Mouse (Mus musculus): ENCODE data around the gene Ccm2l. TPM values are rescaled to one million over a fixed set of nuclear protein-coding genes. Genes with fewer than 3 reads are reported as not detected.

Ccm2l gene
- polyA plus RNA-seq, 1 experiment from 2014 or later, result 1.7 TPM

DNA sequence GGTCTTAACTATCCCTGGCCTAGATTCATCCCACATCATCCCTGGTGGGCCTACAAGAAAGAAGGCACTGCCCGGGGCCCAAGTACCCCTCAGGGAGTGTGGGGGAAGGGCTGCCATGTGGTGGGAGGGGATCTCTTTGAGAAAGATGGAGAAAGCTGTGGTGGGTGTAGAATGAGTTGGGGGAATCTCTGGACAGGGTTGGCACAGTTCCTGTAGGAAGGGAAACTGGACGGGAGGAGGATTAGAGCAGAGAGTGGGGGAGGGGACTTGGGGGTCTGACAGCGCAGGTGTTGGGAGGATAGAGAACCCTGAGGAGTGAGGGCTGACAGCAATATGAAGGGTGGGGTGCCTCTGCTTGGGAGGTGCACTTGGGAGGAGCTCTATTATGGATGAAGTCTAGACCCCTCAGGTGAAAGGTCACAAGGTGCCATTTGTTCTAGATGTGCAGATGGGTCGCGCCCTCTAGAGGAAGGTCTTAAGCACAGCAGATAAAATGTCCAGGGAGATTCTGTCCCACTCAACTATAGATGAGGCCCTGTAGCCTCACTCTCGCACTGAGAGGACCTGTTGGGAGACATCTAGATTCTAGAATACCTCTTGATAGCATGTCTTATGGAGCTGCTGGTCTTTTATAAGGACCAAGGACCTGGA lies 10.4 kb upstream of the Ccm2l start:
- 51% methylated on average over 6 of the region's 6 CpGs for WGBS
- H3K27ac ChIP-seq, result no peak overlapping the region
- H3K9me3 ChIP-seq, result no peaks in the 10 kb centered on the region
- no peaks in the 10 kb centered on the region for H3K36me3 ChIP-seq
- no peak overlapping the region for H3K4me2 ChIP-seq
- peaks cover 46% of the 10 kb centered on the region for H3K27me3 ChIP-seq
- H3K4me1 ChIP-seq, result peaks cover 5% of the 10 kb centered on the region; the same call in 1 of the 2 replicates
- H3K4me3 ChIP-seq, result no peak overlapping the region
- ATAC-seq (ENCODE audit: insufficient number of reproducible peaks, insufficient read depth, low FRiP score, low TSS enrichment, low read depth), result no peak
- H3K9ac ChIP-seq, result no peak overlapping the region

GRCm38 (mm10) chr2:153058365-153058764 lies 7.4 kb upstream of the Ccm2l start:
- H3K9me3 ChIP-seq, result no peaks in the 10 kb centered on the region
- no peak overlapping the region for H3K4me3 ChIP-seq
- no peaks in the 10 kb centered on the region for H3K4me1 ChIP-seq
- H3K9ac ChIP-seq, result no peak overlapping the region
- H3K27me3 ChIP-seq, result peaks cover 16% of the 10 kb centered on the region
- no peak overlapping the region for H3K4me2 ChIP-seq
- no peak for ATAC-seq (ENCODE audit: insufficient number of reproducible peaks, insufficient read depth, low FRiP score, low TSS enrichment, low read depth)
- no peak overlapping the region for H3K27ac ChIP-seq
- H3K36me3 ChIP-seq, result no peaks in the 10 kb centered on the region
- 70% methylated on average over 4 of the region's 4 CpGs for WGBS

- H3K36me3 ChIP-seq, result no peaks in the 10 kb centered on the region
- WGBS, result 87% methylated on average over 7 of the region's 7 CpGs
- H3K27ac ChIP-seq, result no peak overlapping the region
- no peaks in the 10 kb centered on the region; the same call in 1 of the 2 replicates for H3K27me3 ChIP-seq
- H3K4me2 ChIP-seq, result no peak overlapping the region
- H3K4me3 ChIP-seq, result no peak overlapping the region
- no peaks in the 10 kb centered on the region for H3K9me3 ChIP-seq
- no peak overlapping the region for H3K9ac ChIP-seq
- no peaks in the 10 kb centered on the region for H3K4me1 ChIP-seq
- no peak for ATAC-seq (ENCODE audit: insufficient number of reproducible peaks, insufficient read depth, low FRiP score, low TSS enrichment, low read depth)
Observed at GRCm38 (mm10) chr2:153060216-153060615, 5.5 kb upstream of the Ccm2l start.

- Histone ChIP-seq H3K9me3 (no peaks in the 10 kb centered on the region), H3K27ac (no peak overlapping the region), H3K9ac (no peak overlapping the region), H3K4me2 (no peak overlapping the region), H3K4me1 (no peaks in the 10 kb centered on the region), H3K4me3 (no peak overlapping the region), H3K36me3 (no peaks in the 10 kb centered on the region), H3K27me3 (peaks cover 29% of the 10 kb centered on the region)
- ATAC-seq (ENCODE audit: insufficient number of reproducible peaks, insufficient read depth, low FRiP score, low TSS enrichment, low read depth), result no peak
- WGBS, result 49% methylated on average over 3 of the region's 3 CpGs
Observed at GRCm38 (mm10) chr2:153063394-153063793, 2.4 kb upstream of the Ccm2l start.

DNA sequence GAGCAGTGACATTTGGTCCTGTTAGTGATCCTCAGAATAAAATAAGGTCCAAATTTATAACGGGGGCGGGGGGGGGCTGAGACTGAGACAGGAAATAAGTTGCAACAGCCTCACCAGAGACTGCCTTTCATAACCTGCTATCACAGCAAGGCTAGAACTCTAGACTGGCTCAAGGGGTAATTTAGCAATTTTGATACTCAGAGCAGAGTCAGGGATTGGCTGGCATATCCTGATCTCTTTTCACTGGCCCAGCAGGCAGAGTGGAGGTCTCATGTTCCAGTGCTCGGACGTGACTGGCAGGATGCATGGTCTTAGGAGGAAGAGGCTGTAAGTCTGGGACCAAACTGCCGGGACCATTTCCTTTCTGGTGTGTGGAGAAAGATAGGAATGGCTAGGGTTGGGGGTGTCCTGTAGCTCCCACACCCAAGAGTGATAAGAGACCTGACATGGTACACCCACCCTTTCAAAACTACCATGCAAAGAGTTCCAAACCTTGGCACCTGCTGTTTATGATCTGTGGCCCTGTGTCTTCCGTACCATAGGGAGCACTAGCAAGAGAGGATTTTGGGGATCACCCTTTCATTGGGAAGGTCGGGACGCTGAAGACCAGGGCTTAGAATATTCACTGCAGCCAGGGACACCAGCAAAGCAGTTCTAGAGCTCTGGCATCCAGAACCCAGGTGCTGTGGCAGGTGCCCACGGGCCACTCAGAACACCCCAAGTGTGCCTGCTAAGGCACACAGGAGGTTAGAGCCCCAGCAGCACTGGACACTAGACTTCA lies 1.4 kb upstream of the Ccm2l start:
- 61% methylated on average over 9 of the region's 9 CpGs for WGBS
- no peaks in the 10 kb centered on the region for H3K4me1 ChIP-seq
- H3K9ac ChIP-seq, result no peak overlapping the region
- H3K9me3 ChIP-seq, result no peaks in the 10 kb centered on the region
- ATAC-seq (ENCODE audit: insufficient number of reproducible peaks, insufficient read depth, low FRiP score, low TSS enrichment, low read depth), result no peak
- peaks cover 37% of the 10 kb centered on the region for H3K27me3 ChIP-seq
- no peak overlapping the region for H3K4me3 ChIP-seq
- no peak overlapping the region for H3K4me2 ChIP-seq
- no peak overlapping the region for H3K27ac ChIP-seq
- no peaks in the 10 kb centered on the region for H3K36me3 ChIP-seq

- Histone ChIP-seq H3K36me3 (no peaks in the 10 kb centered on the region), H3K4me3 (no peak overlapping the region), H3K27ac (no peak overlapping the region), H3K4me1 (peaks cover 7% of the 10 kb centered on the region), H3K4me2 (0 out of 2 replicates have a peak overlapping the region, but pooled peaks have one; percentile 1), H3K27me3 (peaks cover 63% of the 10 kb centered on the region), H3K9me3 (no peaks in the 10 kb centered on the region), H3K9ac (no peak overlapping the region)
- no peak for ATAC-seq (ENCODE audit: insufficient number of reproducible peaks, insufficient read depth, low FRiP score, low TSS enrichment, low read depth)
- WGBS, result 22% methylated on average over 6 of the region's 6 CpGs
Observed at GRCm38 (mm10) chr2:153066991-153067390, 1.2 kb downstream of the Ccm2l start.

DNA sequence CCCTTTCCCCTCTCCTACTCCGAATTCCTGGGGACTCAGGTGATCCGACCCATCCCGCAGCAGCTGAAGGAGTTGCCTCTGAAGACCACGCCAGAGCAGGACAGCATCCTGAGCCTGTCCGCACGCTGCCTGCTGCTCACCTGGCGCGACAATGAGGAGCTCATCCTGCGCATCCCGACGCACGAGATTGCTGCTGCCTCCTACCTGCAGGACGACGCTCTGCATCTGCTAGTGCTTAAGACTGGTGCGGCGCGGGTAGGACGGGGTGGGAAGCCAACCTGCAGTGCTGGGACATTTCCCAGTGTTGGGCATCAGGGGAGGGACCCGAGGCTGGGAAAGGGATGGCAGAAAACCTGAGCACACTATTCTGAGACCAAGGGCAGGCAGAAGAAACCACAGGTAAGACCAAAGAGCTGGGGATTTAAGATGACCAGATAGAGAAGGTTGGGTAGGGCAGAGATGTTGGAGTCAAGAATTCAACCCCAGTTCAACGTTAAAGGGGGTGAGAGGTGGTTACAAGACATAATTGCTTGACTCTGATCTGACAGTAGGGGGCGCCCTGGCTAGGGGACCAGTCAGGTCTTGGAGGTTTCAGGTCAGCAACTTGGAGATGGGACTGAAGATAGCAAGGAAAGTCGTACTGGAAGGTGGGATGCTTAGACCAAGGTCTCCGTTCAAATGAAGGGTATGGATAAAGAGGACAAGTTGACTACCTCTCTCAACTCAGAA lies 5.2 kb downstream of the Ccm2l start:
- 7% methylated on average over 23 of the region's 23 CpGs for WGBS
- no peak overlapping the region for H3K4me3 ChIP-seq
- H3K4me2 ChIP-seq, result no peak overlapping the region; the same call in 1 of the 2 replicates
- no peak overlapping the region for H3K9ac ChIP-seq
- no peak overlapping the region for H3K27ac ChIP-seq
- ATAC-seq (ENCODE audit: insufficient number of reproducible peaks, insufficient read depth, low FRiP score, low TSS enrichment, low read depth), result no peak
- H3K4me1 ChIP-seq, result peaks cover 8% of the 10 kb centered on the region
- no peaks in the 10 kb centered on the region for H3K9me3 ChIP-seq
- no peaks in the 10 kb centered on the region for H3K36me3 ChIP-seq
- peaks cover 90% of the 10 kb centered on the region for H3K27me3 ChIP-seq

DNA sequence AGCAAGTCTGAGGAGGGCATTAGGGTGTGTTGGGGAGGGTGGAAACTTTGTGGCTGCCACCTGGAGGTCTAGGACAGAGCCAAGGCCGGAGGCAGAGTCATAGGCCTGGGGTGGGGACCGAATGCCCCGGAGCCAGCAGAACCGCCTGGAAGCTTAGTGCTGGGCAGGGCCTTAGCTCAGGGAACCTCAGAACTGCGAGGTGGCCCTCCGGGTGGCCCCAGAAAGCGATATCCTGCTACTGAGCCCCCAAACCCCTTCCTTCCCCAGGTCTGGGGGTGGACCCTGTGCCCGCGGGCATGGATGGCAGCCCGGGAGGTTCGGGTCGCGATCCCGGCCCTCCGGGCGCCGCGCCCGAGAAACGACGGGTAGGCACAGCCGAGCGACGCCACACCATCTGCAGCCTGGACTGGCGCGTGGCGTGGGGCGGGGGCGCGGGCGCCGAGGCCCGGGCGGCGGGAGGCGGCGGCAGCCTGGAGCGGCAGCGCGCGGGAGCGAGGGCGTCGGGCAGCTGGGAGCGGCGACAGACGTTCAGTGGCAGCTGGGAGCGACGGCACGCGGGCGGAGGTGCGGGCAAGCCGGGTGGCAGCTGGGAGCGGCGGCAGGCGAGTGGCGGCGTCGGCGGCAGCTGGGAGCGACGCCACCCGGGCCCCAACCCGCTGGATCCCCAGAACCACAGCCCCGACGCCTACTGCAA lies 5.9 kb downstream of the Ccm2l start:
- peaks cover 8% of the 10 kb centered on the region for H3K4me1 ChIP-seq
- ATAC-seq (ENCODE audit: insufficient number of reproducible peaks, insufficient read depth, low FRiP score, low TSS enrichment, low read depth), result 0 out of 2 replicates have a peak, but pooled peaks have one; percentile 26
- H3K9ac ChIP-seq, result peak overlapping the region; percentile 67
- H3K9me3 ChIP-seq, result no peaks in the 10 kb centered on the region
- H3K36me3 ChIP-seq, result no peaks in the 10 kb centered on the region
- peaks cover 89% of the 10 kb centered on the region for H3K27me3 ChIP-seq
- H3K4me2 ChIP-seq, result peak overlapping the region; percentile 71
- H3K4me3 ChIP-seq, result peak overlapping the region; percentile 41
- WGBS, result 6% methylated on average over 67 of the region's 67 CpGs
- no peak overlapping the region for H3K27ac ChIP-seq

- Histone ChIP-seq H3K4me1 (peaks cover 8% of the 10 kb centered on the region), H3K4me3 (no peak overlapping the region), H3K27ac (no peak overlapping the region), H3K36me3 (no peaks in the 10 kb centered on the region), H3K4me2 (no peak overlapping the region), H3K27me3 (peaks cover 74% of the 10 kb centered on the region), H3K9ac (no peak overlapping the region), H3K9me3 (no peaks in the 10 kb centered on the region)
- WGBS, result 88% methylated on average over 10 of the region's 10 CpGs
- ATAC-seq (ENCODE audit: insufficient number of reproducible peaks, insufficient read depth, low FRiP score, low TSS enrichment, low read depth), result no peak
Observed at GRCm38 (mm10) chr2:153074651-153075050, 8.9 kb downstream of the Ccm2l start.

DNA sequence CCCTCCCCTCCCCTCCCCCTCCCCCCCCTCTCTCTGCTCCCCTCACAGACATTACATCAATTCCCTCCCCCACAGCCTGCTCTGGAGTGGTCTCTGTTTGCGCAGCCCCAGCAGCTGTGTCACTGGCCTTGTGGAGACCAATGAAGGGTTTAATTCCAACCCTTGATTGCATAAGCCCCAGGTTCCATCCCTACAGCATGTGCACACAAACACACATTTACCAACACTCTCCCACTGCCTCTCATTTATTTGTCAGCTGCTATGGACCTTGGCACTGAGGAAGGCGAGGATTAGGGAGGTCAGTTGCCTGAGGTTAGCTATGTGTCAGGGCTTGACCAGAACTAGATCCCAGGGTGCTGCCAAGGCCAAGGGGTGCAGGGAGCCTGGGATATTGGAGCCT lies 10.2 kb downstream of the Ccm2l start:
- H3K4me3 ChIP-seq, result no peak overlapping the region
- peaks cover 8% of the 10 kb centered on the region for H3K4me1 ChIP-seq
- no peaks in the 10 kb centered on the region for H3K36me3 ChIP-seq
- ATAC-seq (ENCODE audit: insufficient number of reproducible peaks, insufficient read depth, low FRiP score, low TSS enrichment, low read depth), result no peak
- H3K27me3 ChIP-seq, result peaks cover 63% of the 10 kb centered on the region
- no peak overlapping the region for H3K9ac ChIP-seq
- H3K9me3 ChIP-seq, result no peaks in the 10 kb centered on the region
- H3K27ac ChIP-seq, result no peak overlapping the region
- no peak overlapping the region for H3K4me2 ChIP-seq
- 61% methylated on average over 2 of the region's 2 CpGs for WGBS

- no peak overlapping the region for H3K4me3 ChIP-seq
- H3K27me3 ChIP-seq, result peaks cover 22% of the 10 kb centered on the region
- no peak overlapping the region for H3K9ac ChIP-seq
- H3K36me3 ChIP-seq, result no peaks in the 10 kb centered on the region
- 33% methylated on average over 32 of the region's 32 CpGs for WGBS
- H3K9me3 ChIP-seq, result no peaks in the 10 kb centered on the region
- no peak for ATAC-seq (ENCODE audit: insufficient number of reproducible peaks, insufficient read depth, low FRiP score, low TSS enrichment, low read depth)
- no peaks in the 10 kb centered on the region for H3K4me1 ChIP-seq
- H3K27ac ChIP-seq, result no peak overlapping the region
- no peak overlapping the region for H3K4me2 ChIP-seq
Observed at GRCm38 (mm10) chr2:153080841-153081523, 15.2 kb downstream of the Ccm2l start.
